Mouse (Mus musculus): ENCODE results near the gene C130073F10Rik.
"Not testable (repeated sequence)": the region's sequence is repeated elsewhere in the genome, so short reads cannot be mapped to it uniquely, and the experiment has no call there.

C130073F10Rik gene

DNA sequence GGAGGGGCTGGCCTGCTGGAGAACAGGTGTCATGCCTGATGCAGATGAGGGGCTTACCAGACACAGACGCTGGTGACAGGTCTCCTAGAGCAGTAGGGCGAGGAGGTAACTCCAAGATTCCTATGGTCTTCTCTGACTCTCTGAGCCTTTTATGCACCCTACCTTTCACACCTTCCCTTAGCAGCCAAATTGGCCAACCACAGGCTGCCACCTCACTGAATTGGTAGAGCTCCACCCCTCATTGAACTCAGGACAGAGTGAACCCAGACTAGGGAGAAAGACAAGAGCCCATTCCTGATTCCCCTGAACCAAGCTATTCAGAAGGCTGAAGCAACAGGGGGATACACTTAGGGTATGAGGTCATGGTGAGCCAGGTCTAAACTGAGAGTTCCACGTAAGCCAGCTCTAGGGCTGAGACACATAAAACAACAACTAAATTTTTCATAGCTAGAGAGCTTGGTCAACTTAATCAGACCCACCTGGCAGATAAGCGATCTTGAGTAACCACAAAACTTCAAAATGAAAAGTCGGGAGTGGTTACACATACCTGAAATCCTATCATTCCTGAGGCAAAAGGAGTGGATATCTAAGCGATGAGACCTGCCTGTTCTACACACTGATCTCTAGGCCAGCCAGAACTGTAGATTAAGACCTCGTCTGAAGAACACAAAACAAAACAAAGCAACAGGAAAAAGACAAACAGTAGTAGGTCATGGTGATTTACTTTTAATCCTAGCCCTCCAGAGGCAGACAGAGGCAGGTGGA lies at the start of gene C130073F10Rik:
Gene C130073F10Rik, minus strand, starts transcription at position 134 of the 765 bp plus-strand sequence.
- DNase-seq (ENCODE audit: inconsistent age in 2 of 2, low spot score in 1 of 2): no peak

DNA sequence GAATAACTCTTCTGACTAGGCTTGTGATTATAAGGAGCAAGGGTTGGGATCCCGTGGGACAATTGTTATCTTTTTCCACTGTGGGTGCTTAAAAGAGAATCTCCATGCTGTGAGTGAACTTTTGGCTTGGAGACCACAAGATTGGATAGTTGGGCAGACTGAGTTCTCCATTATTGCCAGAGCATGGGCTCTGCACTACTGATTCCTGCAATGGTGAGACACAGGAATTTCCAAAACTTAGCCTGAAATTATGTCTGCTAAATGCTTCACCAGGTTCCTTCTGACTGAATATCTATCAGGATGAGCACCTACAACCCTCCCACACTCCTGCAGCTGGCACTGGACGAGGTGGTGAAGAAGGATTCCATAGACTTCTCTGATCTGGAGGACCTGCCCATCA lies 46.5 kb upstream of the C130073F10Rik start, which contains the start of gene Gm12794:
Gene Gm12794, plus strand, starts transcription at position 301 of the 400 bp plus-strand sequence.
- not testable (repeated sequence) for DNase-seq (ENCODE audit: inconsistent age in 2 of 2, low spot score in 1 of 2)

DNA sequence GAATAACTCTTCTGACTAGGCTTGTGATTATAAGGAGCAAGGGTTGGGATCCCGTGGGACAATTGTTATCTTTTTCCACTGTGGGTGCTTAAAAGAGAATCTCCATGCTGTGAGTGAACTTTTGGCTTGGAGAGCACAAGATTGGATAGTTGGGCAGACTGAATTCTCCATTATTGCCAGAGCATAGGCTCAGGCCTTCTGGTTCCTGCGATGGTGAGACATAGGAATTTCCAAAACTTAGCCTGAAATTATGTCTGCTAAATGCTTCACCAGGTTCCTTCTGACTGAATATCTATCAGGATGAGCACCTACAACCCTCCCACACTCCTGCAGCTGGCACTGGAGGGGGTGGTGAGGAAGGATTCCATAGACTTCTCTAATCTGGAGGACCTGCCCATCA lies 15.2 kb upstream of the C130073F10Rik start, which contains the start of gene Gm12800:
Gene Gm12800, plus strand, starts transcription at position 301 of the 400 bp plus-strand sequence.
- DNase-seq (ENCODE audit: inconsistent age in 2 of 2, low spot score in 1 of 2): not testable (repeated sequence)

DNA sequence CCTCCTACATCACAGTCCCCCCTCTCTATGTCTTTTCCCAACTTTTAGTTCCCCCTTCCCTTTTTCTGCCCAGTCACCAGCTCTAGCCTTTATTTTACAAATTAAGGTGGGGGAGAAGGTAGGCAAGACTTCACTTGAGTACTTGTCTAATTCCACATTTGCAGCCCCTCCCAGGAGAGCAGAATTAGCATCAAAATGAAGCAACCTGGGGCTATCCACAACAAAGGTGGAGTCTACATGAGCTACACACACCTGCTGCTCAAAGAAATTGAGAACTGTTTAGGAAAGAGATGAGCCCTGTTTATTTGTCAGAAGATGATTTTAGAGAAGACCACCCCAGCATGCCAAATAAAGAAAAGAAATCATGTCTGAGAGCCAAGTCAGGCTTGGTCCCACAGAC lies 4.2 kb downstream of the C130073F10Rik start:
- DNase-seq (ENCODE audit: inconsistent age in 2 of 2, low spot score in 1 of 2): no peak

DNA sequence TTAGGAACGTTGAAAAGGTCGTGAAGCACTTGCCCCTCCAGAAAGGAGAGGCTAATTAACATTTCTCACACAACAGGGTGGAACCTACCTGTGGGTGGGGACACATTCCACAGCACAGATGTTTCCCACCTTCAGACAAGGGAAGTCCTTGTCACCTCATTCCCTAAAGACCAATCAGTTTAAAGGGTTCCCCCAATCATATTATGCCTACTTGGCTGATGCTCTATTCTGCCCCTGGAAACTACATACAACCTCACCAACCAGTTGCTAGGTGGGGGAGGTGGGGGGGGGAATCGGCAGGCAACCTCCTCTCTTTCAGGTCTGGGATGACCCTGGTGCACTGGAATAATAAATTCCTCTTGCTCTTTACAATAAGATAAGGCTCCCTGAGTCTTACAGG lies 9.9 kb downstream of the C130073F10Rik start:
- DNase-seq (ENCODE audit: inconsistent age in 2 of 2, low spot score in 1 of 2): no peak

- DNase-seq (ENCODE audit: inconsistent age in 2 of 2, low spot score in 1 of 2): not testable (repeated sequence)
Observed at GRCm38 (mm10) chr4:101875687-101876086, 17.9 kb downstream of the C130073F10Rik start.

GRCm38 (mm10) chr4:101872031-101872430 lies 21.6 kb downstream of the C130073F10Rik start:
- DNase-seq (ENCODE audit: inconsistent age in 2 of 2, low spot score in 1 of 2): not testable (repeated sequence)

DNA sequence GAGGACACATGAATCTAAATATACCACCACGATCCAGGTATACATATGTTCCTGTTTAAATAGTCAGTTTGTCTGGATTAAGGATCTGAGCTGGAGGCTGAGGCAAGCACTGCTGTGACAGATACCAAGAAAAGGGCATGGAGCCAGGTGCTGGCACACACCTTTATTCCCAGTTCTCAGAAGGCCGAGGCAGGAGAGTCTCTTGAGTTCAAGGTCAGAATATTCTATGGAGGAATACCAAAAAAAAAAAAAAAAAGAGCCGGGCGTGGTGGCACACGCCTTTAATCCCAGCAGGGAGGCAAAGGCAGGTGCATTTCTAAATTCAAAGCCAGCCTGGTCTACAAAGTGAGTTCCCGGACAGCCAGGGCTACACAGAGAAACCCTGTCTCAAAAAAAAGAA lies 31.3 kb downstream of the C130073F10Rik start:
- no peak for DNase-seq (ENCODE audit: inconsistent age in 2 of 2, low spot score in 1 of 2)

GRCm38 (mm10) chr4:101860873-101861272 lies 32.7 kb downstream of the C130073F10Rik start:
- peak; percentile 7 to 70 for DNase-seq (ENCODE audit: inconsistent age in 2 of 2, low spot score in 1 of 2)

- DNase-seq (ENCODE audit: inconsistent age in 2 of 2, low spot score in 1 of 2): no peak
Observed at GRCm38 (mm10) chr4:101850908-101851307, 42.7 kb downstream of the C130073F10Rik start.

GRCm38 (mm10) chr4:101843923-101844322 lies 49.7 kb downstream of the C130073F10Rik start, which contains the start of gene B020004J07Rik:
TSS of gene B020004J07Rik (minus strand) at chr4:101844023.
- DNase-seq (ENCODE audit: inconsistent age in 2 of 2, low spot score in 1 of 2): not testable (repeated sequence)
